Mouse (Mus musculus) liver, embryonic 14.5 days (tissue): Measurements from ENCODE around the gene Lpcat3.

Experiments used
- CTCF ChIP-seq: IDR thresholded peaks from 2 replicates; pipeline ENCODE4 v1.5.1; 2016; ENCODE audit warnings: antibody characterized with exemption, low read depth, control low read depth
- EP300 ChIP-seq: IDR thresholded peaks from 2 replicates; pipeline ENCODE4 v1.6.1; 2016; ENCODE audit warnings: antibody characterized with exemption, low read depth

- no peak for TF ChIP-seq CTCF
- TF ChIP-seq EP300: no peak
Measured at GRCm38 (mm10) chr6:124718703-124719102, 55.9 kb downstream of the Lpcat3 start.
